Mouse (Mus musculus) left cerebral cortex, postnatal 36 days (tissue): Measurements from ENCODE around the gene Cdc42ep4. TPM values are rescaled to one million over a fixed set of nuclear protein-coding genes. Genes with fewer than 3 reads are reported as not detected.

Source experiments
- DNase-seq, 2 experiments: peaks; one replicate each; pipeline ENCODE4 v3.0.0; 2021 to 2022; ENCODE audit warnings: low spot score in 2 of 2, mixed read lengths in 1 of 2
- intact Hi-C: fragments of 180-260 bp; cut with DNase I; formaldehyde crosslinking; loops from one replicate; pipeline ENCODE4 v1.15.1; 2025
- total RNA-seq, 2 experiments: library from RNA; stranded (reverse); gene quantifications; 2 replicates each; pipeline ENCODE4 v1.2.3; 2021

The Cdc42ep4 gene
- total RNA-seq, 2 experiments from 2014 or later, result 21.9 to 29.8 TPM

GRCm38 (mm10) chr11:113778733-113779679, 27.3 kb upstream of the Cdc42ep4 start:
- intact Hi-C loops, result loop anchor here (5.0 kb wide), 1 partner anchor 33 kb away; no protein-coding TSS in a partner anchor
- DNase-seq, result no peak

- intact Hi-C loops, result loop anchor here (5.0 kb wide), 1 partner anchor 34 kb away; no protein-coding TSS in a partner anchor
- DNase-seq, result no peak
Measured at GRCm38 (mm10) chr11:113777878-113778464, 26.3 kb upstream of the Cdc42ep4 start.

- intact Hi-C loops, result loop anchor here (5.0 kb wide), 1 partner anchor 35 kb away; no protein-coding TSS in a partner anchor
Measured at GRCm38 (mm10) chr11:113776851-113777511, 25.3 kb upstream of the Cdc42ep4 start.

GRCm38 (mm10) chr11:113774773-113775172, 23.1 kb upstream of the Cdc42ep4 start:
- no peak for DNase-seq
- intact Hi-C loops, result loop anchor here (5.0 kb wide), 1 partner anchor 38 kb away; no protein-coding TSS in a partner anchor

More at GRCm38 (mm10) chr11:113776851-113777511, 25.3 kb upstream of the Cdc42ep4 start:
- no peak for DNase-seq

GRCm38 (mm10) chr11:113773191-113773590, 21.5 kb upstream of the Cdc42ep4 start:
- intact Hi-C loops, result no loop called here
- DNase-seq, result no peak

GRCm38 (mm10) chr11:113771187-113771586, 19.5 kb upstream of the Cdc42ep4 start:
- no peak for DNase-seq
- intact Hi-C loops, result no loop called here

GRCm38 (mm10) chr11:113768356-113768755, 16.7 kb upstream of the Cdc42ep4 start:
- no peak for DNase-seq
- intact Hi-C loops, result no loop called here

- intact Hi-C loops, result no loop called here
- no peak for DNase-seq
Measured at GRCm38 (mm10) chr11:113767285-113767684, 15.6 kb upstream of the Cdc42ep4 start.

- no peak for DNase-seq
- intact Hi-C loops, result no loop called here
Measured at GRCm38 (mm10) chr11:113766284-113766985, 14.8 kb upstream of the Cdc42ep4 start.

GRCm38 (mm10) chr11:113764132-113764849, 12.6 kb upstream of the Cdc42ep4 start:
- intact Hi-C loops, result no loop called here
- no peak for DNase-seq

GRCm38 (mm10) chr11:113763449-113763848, 11.8 kb upstream of the Cdc42ep4 start:
- intact Hi-C loops, result no loop called here

GRCm38 (mm10) chr11:113762136-113762797, 10.6 kb upstream of the Cdc42ep4 start:
- DNase-seq, result no peak
- intact Hi-C loops, result no loop called here

More at GRCm38 (mm10) chr11:113763449-113763848, 11.8 kb upstream of the Cdc42ep4 start:
- DNase-seq, result no peak

- DNase-seq, result no peak
- intact Hi-C loops, result no loop called here
Measured at GRCm38 (mm10) chr11:113761646-113762045, 10.0 kb upstream of the Cdc42ep4 start.

- no peak for DNase-seq
- intact Hi-C loops, result no loop called here
Measured at GRCm38 (mm10) chr11:113760476-113760875, 8.8 kb upstream of the Cdc42ep4 start.

- no peak for DNase-seq
- intact Hi-C loops, result no loop called here
Measured at GRCm38 (mm10) chr11:113758851-113759250, 7.2 kb upstream of the Cdc42ep4 start.

GRCm38 (mm10) chr11:113756578-113756977, 4.9 kb upstream of the Cdc42ep4 start:
- no peak for DNase-seq
- intact Hi-C loops, result no loop called here

GRCm38 (mm10) chr11:113755878-113756277, 4.2 kb upstream of the Cdc42ep4 start:
- intact Hi-C loops, result no loop called here
- no peak for DNase-seq

- DNase-seq, result no peak
- intact Hi-C loops, result loop anchor here (5.0 kb wide), 1 partner anchor 53 kb away; no protein-coding TSS in a partner anchor
Measured at GRCm38 (mm10) chr11:113754845-113755244, 3.2 kb upstream of the Cdc42ep4 start.
